Mouse (Mus musculus): ENCODE data around the gene Mbd6. TPM values are rescaled to one million over a fixed set of nuclear protein-coding genes. Genes with fewer than 3 reads are reported as not detected.

Mbd6 gene
- total and polyA plus RNA-seq, 3 experiments = 19.2 to 22.3 (median 20.4) TPM

DNA sequence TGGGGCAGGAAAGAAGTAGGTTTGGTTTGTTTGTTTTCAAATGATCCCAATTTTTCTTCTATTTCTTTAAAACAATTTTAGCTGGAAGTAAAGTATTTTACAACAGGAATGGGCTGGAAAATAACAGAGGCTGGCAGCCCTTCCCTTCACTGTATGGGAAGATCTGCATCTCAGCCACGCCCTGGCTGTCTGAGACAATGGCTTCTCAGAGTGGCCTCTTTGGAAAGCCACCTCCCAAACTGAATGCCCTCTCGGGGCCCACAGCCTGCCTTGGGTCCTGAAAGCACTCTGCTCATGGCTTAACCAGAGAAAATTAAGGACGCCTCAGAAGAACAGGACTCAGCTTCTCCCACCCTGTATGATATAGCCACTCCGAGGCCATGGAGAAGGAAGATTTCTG lies 18.9 kb downstream of the Mbd6 start:
- H3K4me1 ChIP-seq (ENCODE audit: control insufficient read depth, insufficient read depth, low read length) = peaks cover 17% of the 10 kb centered on the region
- 64% methylated on average over 4 of the region's 4 CpGs for WGBS
- H3K4me3 ChIP-seq = no peak overlapping the region
- DNase-seq = no peak
- no peak for TF ChIP-seq CTCF (IDR thresholded peaks at IDR 0.05)
- TF ChIP-seq EP300 (IDR thresholded peaks at IDR 0.05; ENCODE audit: insufficient read depth, low read depth, low read length) = no peak
- no peak for TF ChIP-seq POLR2A (IDR thresholded peaks at IDR 0.05; ENCODE audit: insufficient read depth, low read depth, low read length)
- peaks cover 7% of the 10 kb centered on the region for H3K36me3 ChIP-seq (ENCODE audit: control insufficient read depth, insufficient read depth, low read length)
- H3K9ac ChIP-seq (ENCODE audit: low read depth, low read length) = no peak overlapping the region
- H3K79me2 ChIP-seq (replicated peaks; ENCODE audit: control insufficient read depth, insufficient read depth, low read length) = peaks cover 6% of the 10 kb centered on the region
- no peak overlapping the region for H3K27ac ChIP-seq
- H3K27me3 ChIP-seq (ENCODE audit: control insufficient read depth, insufficient read depth, low read length) = no peaks in the 10 kb centered on the region
- intact Hi-C loops (cut with DNase I) = no loop called here

DNA sequence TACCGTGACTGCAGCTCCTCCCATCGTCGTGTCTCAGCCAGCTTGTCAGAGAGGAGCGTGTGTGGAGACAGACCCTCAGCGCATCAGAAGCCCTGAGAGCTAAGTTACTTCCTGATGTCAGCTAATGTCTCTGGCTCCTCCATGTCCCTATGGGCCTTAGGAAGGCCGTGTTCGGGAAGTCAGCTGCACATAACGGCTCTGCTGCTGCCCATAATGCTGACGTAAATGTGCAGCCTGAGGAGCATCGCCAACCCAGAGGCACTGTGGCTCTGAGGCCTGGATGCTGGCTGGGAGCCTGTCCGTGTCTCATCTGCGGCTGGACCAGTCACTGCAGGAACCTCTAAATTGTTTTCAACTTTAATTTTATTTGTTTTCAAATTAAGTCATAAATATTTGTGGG lies 19.8 kb downstream of the Mbd6 start:
- peak in 1 of 2 experiments; percentile 32 for DNase-seq
- intact Hi-C loops (cut with DNase I) = no loop called here
- Histone ChIP-seq H3K79me2 (replicated peaks; ENCODE audit: control insufficient read depth, insufficient read depth, low read length) (peaks cover 6% of the 10 kb centered on the region), H3K9ac (ENCODE audit: low read depth, low read length) (0 out of 2 replicates have a peak overlapping the region, but pooled peaks have one; percentile 4), H3K27me3 (ENCODE audit: control insufficient read depth, insufficient read depth, low read length) (no peaks in the 10 kb centered on the region), H3K36me3 (ENCODE audit: control insufficient read depth, insufficient read depth, low read length) (peaks cover 7% of the 10 kb centered on the region), H3K27ac (peak overlapping the region; percentile 26; the same call in 1 of the 2 replicates), H3K4me1 (ENCODE audit: control insufficient read depth, insufficient read depth, low read length) (peaks cover 17% of the 10 kb centered on the region), H3K4me3 (no peak overlapping the region)
- TF ChIP-seq CTCF (IDR thresholded peaks at IDR 0.05) (no peak), POLR2A (IDR thresholded peaks at IDR 0.05; ENCODE audit: insufficient read depth, low read depth, low read length) (no peak), EP300 (IDR thresholded peaks at IDR 0.05; ENCODE audit: insufficient read depth, low read depth, low read length) (no peak)
- WGBS = 40% methylated on average over 12 of the region's 12 CpGs

DNA sequence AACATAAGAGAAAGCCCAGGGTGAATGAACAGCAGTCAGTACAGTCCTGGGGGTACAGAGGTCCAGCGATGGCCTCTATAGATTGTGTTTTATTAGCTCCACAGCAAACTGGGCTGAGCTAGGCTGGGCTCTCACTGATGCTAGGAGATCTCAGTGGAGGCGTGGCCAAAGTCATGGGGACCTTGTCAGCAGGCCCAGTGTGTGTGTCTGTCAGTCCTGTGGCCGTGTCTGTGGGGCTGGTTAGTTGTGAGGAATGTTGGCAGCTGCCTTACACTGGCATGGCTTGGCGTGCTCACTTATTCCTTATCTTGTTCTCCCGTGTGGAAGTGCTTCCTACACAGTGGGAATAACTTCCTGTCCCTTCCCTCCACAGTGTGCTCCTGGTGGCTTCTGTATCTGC lies 20.4 kb downstream of the Mbd6 start:
- 25% methylated on average over 5 of the region's 5 CpGs for whole genome bisulfite sequencing
- no peaks in the 10 kb centered on the region for H3K27me3 ChIP-seq (ENCODE audit: control insufficient read depth, insufficient read depth, low read length)
- peaks cover 7% of the 10 kb centered on the region for H3K36me3 ChIP-seq (ENCODE audit: control insufficient read depth, insufficient read depth, low read length)
- intact Hi-C loops (cut with DNase I) = no loop called here
- H3K4me1 ChIP-seq (ENCODE audit: control insufficient read depth, insufficient read depth, low read length) = peaks cover 14% of the 10 kb centered on the region
- peak overlapping the region; percentile 26 for H3K27ac ChIP-seq
- TF ChIP-seq EP300 (IDR thresholded peaks at IDR 0.05; ENCODE audit: insufficient read depth, low read depth, low read length) (peak; percentile 45; the same call in 1 of the 2 replicates), POLR2A (IDR thresholded peaks at IDR 0.05; ENCODE audit: insufficient read depth, low read depth, low read length) (no peak)
- H3K9ac ChIP-seq (ENCODE audit: low read depth, low read length) = no peak overlapping the region
- peaks cover 4% of the 10 kb centered on the region; the same call in 1 of the 2 replicates for H3K79me2 ChIP-seq (replicated peaks; ENCODE audit: control insufficient read depth, insufficient read depth, low read length)
- peak; percentile 50 to 68 for DNase-seq
- no peak overlapping the region for H3K4me3 ChIP-seq

DNA sequence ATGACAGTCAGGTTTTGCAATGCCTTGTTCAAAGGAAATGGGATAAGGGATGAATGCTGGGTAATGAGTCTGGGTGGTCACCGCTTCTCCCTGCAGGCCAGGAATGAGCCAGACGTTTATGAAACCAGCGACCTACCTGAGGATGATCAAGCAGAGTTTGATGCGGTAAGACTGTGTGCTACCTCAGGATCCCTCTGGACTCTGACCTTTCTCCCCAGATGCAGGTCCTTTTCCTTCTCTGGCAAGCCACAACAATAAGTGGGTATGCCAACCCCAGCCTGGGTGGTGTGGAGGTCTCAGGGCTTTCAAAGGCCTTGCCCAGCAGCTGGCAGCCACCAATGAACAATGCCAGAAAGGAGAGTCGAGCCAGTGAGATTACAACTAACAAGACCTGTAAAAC lies 21.5 kb downstream of the Mbd6 start:
- peak overlapping the region; percentile 99 for H3K9ac ChIP-seq (ENCODE audit: low read depth, low read length)
- peaks cover 7% of the 10 kb centered on the region for H3K36me3 ChIP-seq (ENCODE audit: control insufficient read depth, insufficient read depth, low read length)
- no peaks in the 10 kb centered on the region for H3K27me3 ChIP-seq (ENCODE audit: control insufficient read depth, insufficient read depth, low read length)
- TF ChIP-seq POLR2A (IDR thresholded peaks at IDR 0.05; ENCODE audit: insufficient read depth, low read depth, low read length) = no peak
- no peak for TF ChIP-seq EP300 (IDR thresholded peaks at IDR 0.05; ENCODE audit: insufficient read depth, low read depth, low read length)
- no peak for DNase-seq
- intact Hi-C loops (cut with DNase I) = no loop called here
- peaks cover 16% of the 10 kb centered on the region for H3K4me1 ChIP-seq (ENCODE audit: control insufficient read depth, insufficient read depth, low read length)
- H3K4me3 ChIP-seq = peak overlapping the region; percentile 87; the same call in 1 of the 2 replicates
- peak overlapping the region; percentile 96; the same call in 1 of the 2 replicates for H3K27ac ChIP-seq
- peaks cover 3% of the 10 kb centered on the region; the same call in 1 of the 2 replicates for H3K79me2 ChIP-seq (replicated peaks; ENCODE audit: control insufficient read depth, insufficient read depth, low read length)
- WGBS = 60% methylated on average over 5 of the region's 5 CpGs

DNA sequence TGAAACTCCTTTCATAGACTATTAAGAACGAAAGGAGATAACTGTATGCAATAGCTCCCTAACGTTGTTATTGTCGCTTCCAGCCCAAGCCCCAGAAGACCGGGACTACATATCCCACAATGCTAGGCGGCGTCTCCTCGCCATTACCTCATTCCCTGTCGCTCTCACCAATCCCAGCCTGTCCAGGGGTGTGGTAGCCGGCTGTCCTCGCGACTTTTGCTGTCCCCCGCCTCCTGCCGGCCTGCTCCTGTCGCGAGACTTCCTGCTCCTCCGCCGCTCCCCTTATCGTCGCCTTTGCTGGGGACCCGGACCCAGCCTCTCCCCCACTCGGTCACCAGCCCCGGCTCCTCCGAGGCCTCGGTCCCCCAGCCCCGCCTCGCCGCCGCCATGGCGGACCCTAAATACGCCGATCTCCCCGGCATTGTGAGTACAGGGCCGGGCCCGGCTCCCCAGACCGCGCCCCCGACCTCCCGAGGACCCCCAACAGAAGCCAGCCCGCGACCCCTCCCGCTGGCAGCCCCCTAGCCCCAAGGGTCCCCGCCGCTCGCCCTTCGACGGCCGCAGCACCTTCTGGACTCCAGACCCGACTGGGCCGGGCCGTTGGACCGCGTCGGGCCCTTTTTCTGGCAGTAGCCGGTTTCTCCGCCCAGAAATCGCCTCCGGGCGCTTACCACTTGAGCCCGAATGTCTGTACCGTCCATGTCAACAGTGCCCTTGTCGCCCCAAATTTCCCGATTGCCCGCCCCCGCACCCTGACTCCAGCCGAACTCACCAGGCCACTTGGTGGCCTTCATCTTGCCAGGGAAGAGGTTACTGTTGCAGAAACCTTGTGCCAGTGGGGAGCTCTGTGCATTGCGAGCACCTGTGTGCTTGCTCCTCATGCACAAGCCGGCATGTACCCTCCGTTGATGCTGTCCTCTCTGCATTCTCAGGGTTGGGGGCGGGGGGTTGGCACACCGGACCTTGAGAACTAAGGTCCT lies 22.4 kb downstream of the Mbd6 start, which contains the start of gene Dctn2:
Dctn2 (plus strand) TSS at position 257 of the 980 bp plus-strand sequence.
- peaks cover 16% of the 10 kb centered on the region for H3K4me1 ChIP-seq (ENCODE audit: control insufficient read depth, insufficient read depth, low read length)
- peak; percentile 92 to 96 for DNase-seq
- peaks cover 3% of the 10 kb centered on the region; the same call in 1 of the 2 replicates for H3K79me2 ChIP-seq (replicated peaks; ENCODE audit: control insufficient read depth, insufficient read depth, low read length)
- H3K36me3 ChIP-seq (ENCODE audit: control insufficient read depth, insufficient read depth, low read length) = peaks cover 7% of the 10 kb centered on the region
- H3K9ac ChIP-seq (ENCODE audit: low read depth, low read length) = peak within 1 kb of the TSS; percentile 99
- H3K27me3 ChIP-seq (ENCODE audit: control insufficient read depth, insufficient read depth, low read length) = no peaks in the 10 kb centered on the region
- peak within 1 kb of the TSS; percentile 87 for H3K4me3 ChIP-seq
- peak within 1 kb of the TSS; percentile 96 for H3K27ac ChIP-seq
- TF ChIP-seq CTCF (IDR thresholded peaks at IDR 0.05) (0 out of 2 replicates have a peak, but pooled peaks have one; percentile 21), EP300 (IDR thresholded peaks at IDR 0.05; ENCODE audit: insufficient read depth, low read depth, low read length) (peak; percentile 85), POLR2A (IDR thresholded peaks at IDR 0.05; ENCODE audit: insufficient read depth, low read depth, low read length) (peak; percentile 74)
- intact Hi-C loops (cut with DNase I) = loop anchor here (1.0 kb wide), 2 partner anchors 22 to 45 kb away; partner anchors contain the start of gene Mars
- under 1% methylated on average over 70 of the region's 70 CpGs for WGBS

All from heart, adult 2 months (tissue).